Mouse (Mus musculus) lung, postnatal 10 days (tissue): Measurements from ENCODE around the gene Slc39a3.

ENCODE experiments used
- DNase-seq: peaks from one replicate; pipeline ENCODE4 v3.0.0; 2021

Gene Slc39a3

DNA sequence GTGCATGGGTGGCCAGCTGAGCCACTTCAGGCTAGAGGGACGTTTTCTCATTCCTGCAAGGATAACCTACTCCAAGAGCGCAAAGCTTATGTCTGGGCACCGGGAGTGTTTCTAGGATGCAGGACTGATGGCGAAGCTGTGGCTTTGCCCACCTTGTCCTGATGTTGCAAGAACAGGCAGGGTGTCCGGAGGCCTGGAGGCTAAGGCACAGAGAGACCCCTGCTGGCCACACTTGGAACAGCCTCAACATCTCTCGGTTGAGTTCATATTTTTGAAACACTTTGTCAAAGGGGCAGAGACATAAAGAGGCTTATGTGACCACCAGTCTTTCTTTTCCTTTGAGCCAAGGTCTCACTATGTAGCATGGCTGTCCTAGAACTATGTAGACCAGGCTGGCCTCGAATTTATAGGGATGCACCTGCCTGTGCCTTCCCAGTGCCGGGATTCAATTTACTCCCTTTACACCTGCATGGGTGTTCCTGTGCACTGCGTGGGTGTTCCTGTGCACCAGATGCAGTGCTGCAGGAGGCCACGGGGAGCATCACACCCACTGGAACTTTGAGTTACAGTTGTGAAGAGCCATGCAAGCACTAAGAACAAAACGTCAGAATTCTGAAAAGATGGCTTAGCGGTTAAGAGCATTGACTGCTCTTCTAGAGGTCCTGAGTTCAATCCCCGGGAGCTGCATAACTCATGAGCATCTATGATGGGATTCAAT is 4.4 kb upstream of the Slc39a3 start:
- peak; percentile 80 for DNase-seq

DNA sequence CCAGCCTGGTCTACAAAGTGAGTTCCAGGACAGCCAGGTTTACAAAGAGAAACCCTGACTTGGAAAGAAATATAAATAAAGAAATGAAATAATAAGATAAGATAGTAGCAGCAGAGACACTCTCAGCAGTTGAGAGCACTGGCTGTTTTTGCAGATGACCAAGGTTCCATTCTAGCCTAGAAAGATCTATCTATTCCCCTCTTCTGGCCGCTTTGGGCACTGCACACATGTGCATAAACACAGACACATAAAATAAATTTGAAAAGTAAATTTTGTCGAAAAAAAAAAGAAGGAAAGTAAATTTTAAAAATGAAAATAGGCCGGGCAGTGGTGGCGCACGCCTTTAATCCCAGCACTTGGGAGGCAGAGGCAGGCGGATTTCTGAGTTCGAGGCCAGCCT is 975 bp downstream of the Slc39a3 start:
- DNase-seq: peak; percentile 55

DNA sequence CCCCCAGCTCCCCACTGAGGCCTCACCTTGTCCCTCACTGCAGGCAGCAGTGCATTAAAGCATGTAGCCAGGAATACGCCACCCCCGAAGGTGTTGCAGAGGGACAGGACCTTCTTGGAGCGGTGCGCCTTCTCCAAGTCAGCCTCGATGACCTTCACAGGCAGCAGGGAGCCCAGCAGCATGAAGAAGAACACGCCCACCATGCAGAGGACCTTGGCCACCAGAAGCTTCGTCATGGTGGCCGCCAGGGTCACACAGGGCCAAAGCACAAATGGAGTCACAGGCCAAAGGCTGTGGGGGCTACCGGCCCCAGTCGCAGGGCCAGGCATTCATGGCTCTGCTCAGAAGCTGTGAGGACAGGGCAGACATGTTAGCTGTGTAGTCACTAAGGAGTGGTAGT is 3.6 kb downstream of the Slc39a3 start:
- DNase-seq: no peak

- no peak for DNase-seq
These were observed 8.2 kb downstream of the Slc39a3 start for GRCm38 (mm10) chr10:81029031-81029430.

- DNase-seq: no peak
These were observed 9.0 kb downstream of the Slc39a3 start for GRCm38 (mm10) chr10:81028219-81028618.

- no peak for DNase-seq
These were observed 9.9 kb downstream of the Slc39a3 start for GRCm38 (mm10) chr10:81027331-81027730.

- DNase-seq: no peak
These were observed 10.4 kb downstream of the Slc39a3 start for GRCm38 (mm10) chr10:81026857-81027256.

DNA sequence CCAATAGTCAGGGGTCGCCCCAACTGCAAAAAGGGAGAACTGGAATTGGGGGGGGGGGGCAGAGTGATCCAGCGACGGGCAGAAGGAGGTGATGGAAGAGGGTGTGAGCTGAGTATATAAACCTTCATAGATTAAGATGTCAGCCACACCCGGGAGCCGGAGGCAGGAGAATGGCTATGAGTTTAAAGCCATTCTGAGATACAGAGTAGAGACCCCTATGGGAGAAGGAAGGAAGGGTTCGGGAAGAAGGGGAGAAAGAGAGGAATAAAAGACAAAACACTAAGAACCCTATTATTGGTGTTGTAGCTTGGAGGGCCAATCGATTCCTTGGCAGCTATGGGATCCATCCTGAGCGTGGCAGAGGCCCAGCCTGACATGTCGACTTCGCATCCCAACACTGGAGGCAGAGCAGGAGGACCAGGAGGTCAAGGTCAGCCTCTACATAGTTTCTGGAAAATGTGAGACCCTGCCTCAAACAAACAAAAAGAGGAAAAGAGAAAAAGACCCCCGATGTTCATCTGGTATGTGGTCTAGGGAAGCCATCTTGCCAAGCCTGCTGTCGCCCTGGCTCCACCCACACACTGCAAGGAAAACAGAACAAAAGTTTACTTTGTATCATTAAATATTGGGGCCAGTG is 11.5 kb downstream of the Slc39a3 start, which contains the start of gene Diras1:
Gene Diras1, minus strand, starts transcription at position 24 of the 637 bp plus-strand sequence.
- DNase-seq: no peak

GRCm38 (mm10) chr10:81025047-81025621 is 12.1 kb downstream of the Slc39a3 start:
- DNase-seq: peak; percentile 16

DNA sequence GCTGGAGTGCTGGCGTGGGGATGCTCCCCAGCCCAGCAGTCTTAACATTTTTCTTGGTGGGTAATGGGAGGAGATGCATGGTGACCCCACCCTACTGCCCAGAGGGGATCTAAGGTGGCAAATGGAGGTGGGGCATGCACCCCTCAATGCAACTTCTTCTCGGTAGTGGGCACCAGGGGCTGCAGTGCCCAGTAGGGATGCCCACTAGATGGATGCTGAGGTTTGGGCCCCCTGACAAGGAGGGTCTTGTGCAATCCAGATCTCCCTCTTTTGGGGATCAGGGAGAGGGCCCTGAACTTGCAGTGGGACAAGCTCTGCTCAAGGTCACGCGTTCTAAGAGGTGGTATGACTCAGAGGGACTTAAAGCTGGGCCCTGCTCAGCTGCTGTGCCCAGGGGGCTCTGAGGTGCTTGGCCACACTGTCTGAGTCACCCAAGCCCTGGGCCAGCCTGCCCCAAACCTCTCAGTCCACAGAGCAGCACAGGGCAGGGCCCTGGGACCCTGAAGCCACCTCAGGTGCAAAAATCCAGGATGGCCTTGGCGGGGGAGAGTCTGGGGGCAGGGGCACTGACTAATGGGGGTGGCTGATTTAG is 12.8 kb downstream of the Slc39a3 start:
- no peak for DNase-seq

DNA sequence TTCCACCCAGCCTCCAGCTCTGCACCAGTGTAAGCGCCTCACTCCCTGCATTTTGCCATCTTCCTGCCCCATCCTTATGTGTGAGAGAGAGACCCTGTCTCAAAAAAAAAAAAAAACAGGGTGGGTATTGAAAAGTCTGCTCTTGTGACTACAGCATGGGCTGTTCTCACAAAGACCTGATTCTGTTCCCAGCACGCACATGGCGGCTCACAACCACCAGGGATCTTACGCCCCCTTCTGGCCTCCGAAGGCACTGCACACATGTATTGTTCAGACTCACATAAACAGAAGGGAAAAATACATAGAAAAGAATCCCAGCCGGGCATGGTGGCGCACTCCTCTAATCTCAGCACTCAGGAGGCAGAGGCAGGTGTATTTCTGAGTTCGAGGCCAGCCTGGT is 14.5 kb downstream of the Slc39a3 start:
- DNase-seq: no peak

- no peak for DNase-seq
These were observed 15.6 kb downstream of the Slc39a3 start for GRCm38 (mm10) chr10:81021547-81022110.

DNA sequence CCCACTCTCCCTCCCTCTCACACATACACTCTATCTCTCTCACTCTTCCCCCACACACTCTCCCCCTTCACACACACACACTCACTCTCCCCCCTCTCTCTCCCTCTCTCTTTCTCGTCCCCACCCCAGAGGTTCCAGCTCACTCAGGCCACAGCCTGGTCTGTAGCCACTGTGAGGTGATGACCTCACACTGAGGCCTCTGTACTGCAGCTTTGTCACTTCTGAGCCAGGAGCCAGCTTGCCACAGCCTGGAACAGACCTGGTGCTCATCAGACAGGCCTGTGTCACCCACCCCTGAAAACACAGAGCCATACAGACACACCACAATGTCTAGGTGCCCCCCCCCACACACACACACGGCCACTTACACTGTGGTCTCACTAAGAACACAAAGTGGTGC is 17.0 kb downstream of the Slc39a3 start:
- DNase-seq: no peak

DNA sequence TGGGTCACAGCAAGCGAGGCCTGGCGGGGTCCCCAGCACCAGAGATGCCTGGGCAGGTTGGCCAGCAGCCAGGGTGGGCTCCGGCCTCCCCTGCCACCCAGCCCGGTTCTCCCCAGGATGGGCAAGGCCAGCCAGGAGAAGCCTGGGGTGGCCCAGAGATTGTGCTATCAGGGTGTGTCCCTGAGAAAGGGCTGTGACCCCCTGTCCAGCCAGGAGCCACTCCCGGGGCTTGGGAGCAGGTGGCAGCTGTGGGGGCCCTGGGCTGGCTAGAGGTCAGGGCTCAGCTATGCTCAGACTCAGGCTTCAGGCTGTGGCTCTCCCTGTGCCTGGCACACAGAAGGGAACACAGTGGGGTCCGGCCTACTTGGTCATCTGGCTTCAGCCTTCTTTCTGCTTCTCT is 17.5 kb downstream of the Slc39a3 start:
- no peak for DNase-seq

DNA sequence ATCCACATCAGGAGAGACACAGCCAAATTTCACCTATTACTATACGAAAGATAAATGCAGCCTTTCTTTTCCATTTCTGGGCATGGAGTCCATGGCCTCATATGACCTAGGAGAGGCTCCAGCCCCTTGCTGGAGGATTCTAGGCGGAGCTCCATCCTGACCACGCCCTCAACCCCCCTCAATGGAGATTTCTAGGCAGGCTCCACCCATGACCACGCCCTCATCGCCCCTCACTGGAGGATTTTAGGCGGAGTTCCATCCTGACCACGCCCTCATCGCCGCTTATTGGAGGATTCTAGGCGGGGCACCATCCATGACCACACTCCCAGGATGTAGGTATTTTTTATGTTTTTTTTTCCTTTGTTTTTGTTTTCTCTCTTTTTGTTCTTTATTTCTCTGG is 18.9 kb downstream of the Slc39a3 start:
- peak; percentile 69 for DNase-seq

DNA sequence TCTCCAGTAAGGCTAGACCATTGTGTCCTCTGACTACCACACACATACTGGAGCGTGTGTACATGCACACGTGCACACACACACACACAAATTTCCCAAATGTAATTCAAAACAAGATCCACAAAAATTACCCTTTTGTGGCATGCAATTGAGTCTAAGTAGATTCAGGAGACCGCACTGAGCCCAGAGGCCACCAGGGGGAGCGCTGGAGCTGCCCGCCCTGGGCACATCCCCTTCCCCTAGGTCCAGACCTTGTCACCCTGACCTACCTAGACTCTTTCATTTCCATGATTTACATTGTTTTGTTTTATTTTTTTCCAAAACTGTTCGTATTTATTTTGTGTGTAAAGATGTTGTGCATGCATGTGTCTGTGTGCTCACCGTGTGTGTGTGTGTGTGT is 20.6 kb downstream of the Slc39a3 start:
- peak; percentile 73 for DNase-seq

DNA sequence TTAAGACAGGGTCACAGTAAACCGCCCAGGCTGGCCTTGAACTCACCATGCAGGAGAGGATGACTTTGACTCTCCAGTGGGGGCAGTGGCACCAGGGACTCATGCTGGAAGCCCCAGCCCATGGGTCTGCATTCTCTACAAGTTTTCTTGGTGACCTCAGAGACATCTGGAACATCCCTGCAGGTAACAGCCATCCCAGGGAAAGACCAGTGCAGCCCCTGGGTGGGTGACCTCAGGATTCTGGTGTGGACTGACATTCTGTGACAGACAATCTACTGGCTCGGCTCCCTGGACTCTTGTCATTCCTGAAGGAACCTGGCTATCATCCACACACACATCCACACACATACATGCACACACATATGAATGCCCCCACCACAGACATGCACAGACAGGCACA is 21.6 kb downstream of the Slc39a3 start:
- no peak for DNase-seq

GRCm38 (mm10) chr10:81014393-81015384 is 22.5 kb downstream of the Slc39a3 start, which contains the start of gene Gng7:
TSS of gene Gng7 (minus strand) at chr10:81014945.
- DNase-seq: peak; percentile 98

GRCm38 (mm10) chr10:81010851-81011250 is 26.4 kb downstream of the Slc39a3 start:
- DNase-seq: no peak

- peak; percentile 58 for DNase-seq
These were observed 30.0 kb downstream of the Slc39a3 start for GRCm38 (mm10) chr10:81007240-81007639.

GRCm38 (mm10) chr10:81006005-81006677 is 31.1 kb downstream of the Slc39a3 start:
- no peak for DNase-seq

DNA sequence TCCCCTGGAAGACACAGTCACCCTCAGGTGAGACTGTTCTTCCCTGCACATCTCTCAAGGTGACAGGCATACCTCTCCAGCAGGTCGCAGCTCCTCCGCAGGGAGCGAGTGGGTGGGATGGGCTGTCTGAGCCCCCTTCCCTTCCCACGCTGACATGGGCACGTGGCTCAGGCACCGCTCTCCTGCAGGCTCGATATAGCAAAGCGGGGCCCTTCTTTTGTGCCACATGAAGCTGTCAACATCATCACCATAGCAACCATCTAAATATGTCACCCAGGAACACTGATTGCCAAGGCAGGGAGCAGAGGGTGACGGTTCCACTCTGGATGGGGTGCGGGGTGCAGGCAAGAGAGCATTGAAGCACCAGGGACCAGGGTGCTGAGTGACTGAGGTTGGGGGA is 36.1 kb downstream of the Slc39a3 start:
- DNase-seq: no peak
